Mouse (Mus musculus) urinary bladder, postnatal 36 days (tissue): ENCODE results near the gene Efcc1.

Experiments used
- DNase-seq, 2 experiments: peaks; one replicate each; pipeline ENCODE4 v3.0.0; 2022; ENCODE audit warnings: low spot score in 2 of 2, mixed read lengths in 1 of 2

The Efcc1 gene

DNA sequence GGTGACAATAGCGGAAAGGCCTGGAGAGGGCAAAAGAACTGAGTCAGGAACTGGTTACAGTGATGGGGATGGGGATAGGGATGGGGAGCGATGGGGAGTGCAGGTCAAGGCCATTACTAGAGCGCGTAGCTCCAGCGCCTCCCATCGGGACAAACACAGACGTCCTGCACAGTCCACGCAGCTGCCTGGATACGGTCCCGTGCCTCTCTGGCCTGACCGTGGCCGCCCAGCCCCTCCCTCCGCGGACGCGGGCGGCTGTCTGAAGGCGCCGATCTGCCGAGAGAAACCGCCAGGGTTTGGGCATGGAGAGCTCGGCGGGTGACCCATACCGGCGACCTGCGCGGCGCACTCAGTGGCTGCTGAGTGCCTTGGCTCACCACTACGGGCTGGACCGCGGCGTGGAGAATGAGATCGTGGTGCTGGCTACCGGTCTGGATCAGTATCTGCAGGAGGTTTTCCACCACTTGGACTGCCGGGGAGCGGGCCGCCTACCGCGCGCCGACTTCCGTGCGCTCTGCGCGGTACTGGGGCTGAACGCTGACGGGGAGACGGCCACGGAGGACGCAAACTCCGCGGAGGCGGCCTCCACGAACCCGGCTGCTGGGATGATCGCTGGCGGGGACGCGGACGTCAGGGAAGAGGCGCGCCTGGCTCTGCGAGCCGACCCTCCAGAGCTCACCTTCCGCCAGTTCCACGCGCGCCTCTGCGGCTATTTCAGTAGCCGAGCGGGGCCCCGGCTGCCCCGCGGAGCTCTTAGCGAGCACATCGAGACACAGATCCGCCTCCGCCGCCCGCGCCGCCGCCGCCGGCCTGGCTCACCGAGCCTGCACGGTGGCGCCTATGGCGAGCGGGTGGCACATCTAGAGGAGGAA, at the start of gene Efcc1:
TSS of gene Efcc1 (plus strand) at position 279 of the 872 bp plus-strand sequence.
- DNase-seq = peak in 1 of 2 experiments; percentile 53

GRCm38 (mm10) chr6:87695947-87696346, 34.7 kb upstream of the Efcc1 start:
- no peak for DNase-seq

GRCm38 (mm10) chr6:87696544-87696943, 34.1 kb upstream of the Efcc1 start:
- no peak for DNase-seq

GRCm38 (mm10) chr6:87706246-87706645, 24.4 kb upstream of the Efcc1 start:
- no peak for DNase-seq

GRCm38 (mm10) chr6:87712311-87712710, 18.4 kb upstream of the Efcc1 start:
- no peak for DNase-seq

DNA sequence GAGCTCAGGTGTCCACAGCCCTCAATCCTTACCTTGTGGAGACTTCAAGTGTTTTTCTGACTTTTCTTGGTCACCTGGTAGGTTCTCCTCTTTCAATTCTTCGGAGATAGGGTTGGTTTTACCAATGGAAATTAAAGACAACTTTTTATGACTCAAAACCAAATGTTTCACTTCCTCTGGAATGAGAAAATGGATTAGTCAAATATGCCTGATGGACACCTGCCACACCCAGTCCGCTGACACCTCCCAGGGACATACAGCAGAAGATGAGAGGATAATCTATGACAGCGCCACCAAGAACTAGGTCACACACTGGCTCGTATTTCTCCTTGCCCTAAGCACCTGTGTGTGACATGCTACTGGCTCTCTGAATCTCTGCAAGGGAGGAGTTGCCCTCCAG, 16.6 kb upstream of the Efcc1 start:
- DNase-seq = no peak

DNA sequence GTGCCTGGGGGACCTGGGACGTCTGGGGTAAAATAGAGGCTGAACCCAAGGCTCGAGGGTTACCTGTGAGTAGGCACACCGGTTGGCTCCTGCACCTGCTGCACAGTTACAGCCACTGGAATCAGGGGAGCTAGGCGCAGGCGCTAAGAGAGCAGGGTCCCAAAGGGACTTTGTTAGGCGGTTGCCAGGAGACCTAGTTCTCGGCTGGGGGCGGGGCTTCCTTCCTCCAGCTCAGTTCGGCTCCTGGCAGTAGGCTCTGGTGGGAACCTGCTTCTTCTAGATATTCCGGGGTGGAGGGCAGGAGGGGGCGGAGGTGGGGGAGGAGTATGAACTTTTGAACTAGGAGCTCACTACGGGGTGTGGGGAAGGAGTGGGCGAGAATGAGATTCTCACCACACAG, 8.0 kb upstream of the Efcc1 start:
- DNase-seq = peak in 1 of 2 experiments; percentile 20

- no peak for DNase-seq
Measured at GRCm38 (mm10) chr6:87725267-87725912, 5.3 kb upstream of the Efcc1 start.

DNA sequence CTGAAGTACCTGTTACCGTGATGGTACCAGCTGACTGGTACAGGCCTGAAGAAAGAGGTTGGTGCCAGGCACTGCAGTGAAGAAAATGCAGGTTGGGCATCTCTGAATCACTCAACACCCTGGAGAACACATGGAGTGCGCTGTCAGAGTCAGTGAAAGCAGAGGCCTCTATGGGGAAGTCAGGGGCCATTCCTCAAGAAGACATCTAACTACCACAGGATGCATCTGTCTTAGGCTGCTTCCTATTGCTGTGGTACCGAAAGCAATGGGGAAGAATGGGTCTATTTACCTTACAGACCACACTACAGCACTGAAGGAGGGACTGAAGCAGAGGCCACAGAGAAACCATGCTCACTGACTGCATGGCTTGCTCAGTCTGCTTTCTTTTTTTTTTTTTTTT, 2.6 kb upstream of the Efcc1 start:
- no peak for DNase-seq

DNA sequence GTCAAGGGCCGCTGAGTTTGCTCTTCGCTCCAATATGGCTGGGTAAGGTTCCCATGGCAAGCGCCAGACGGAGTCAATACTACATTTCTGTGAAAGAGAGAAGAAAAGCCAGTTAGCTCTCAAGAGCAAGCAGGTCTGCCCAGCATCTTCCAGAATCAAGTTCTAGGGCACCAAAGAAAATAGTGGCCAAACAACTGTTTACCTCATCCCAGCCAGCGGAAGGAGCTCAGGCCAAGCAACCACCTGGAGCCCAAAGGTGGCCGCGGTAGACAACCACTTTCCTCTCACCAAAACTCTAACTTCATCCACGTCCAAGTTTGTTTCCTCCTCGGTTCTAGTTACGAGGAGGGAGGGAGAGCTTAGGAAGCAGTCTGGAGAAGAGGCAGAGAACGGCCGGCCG, 528 bp upstream of the Efcc1 start:
- DNase-seq = no peak

DNA sequence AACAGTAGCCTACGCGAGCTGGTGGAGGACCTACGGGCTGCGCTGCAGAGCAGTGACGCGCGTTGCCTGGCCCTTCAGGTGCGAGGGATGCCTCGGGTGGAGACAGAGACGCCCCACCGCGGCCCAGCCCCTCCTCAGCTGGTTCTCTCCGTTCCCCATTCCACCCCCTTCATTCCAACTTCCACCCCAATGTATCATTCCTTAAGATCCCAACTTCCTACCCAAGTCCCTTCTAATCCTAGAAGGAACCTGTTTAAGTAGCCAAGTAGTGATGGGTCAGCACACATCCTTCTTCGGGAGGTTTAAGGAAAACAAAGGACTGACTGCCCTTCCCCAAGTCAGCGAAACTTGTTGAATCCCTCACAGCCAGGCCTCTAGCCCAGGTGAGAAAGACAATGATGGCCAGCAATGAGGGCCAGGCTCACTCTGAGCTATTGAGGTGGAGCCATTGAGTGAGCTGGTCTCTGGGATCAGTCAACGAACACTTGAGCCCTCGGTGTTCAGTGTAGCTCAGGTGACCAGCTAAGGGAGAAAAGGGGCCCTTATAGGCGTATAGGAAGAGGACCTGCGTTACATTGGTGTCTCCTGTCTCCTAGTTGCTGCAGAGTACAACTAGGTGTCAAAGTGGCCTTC, 910 bp downstream of the Efcc1 start:
- DNase-seq = no peak

DNA sequence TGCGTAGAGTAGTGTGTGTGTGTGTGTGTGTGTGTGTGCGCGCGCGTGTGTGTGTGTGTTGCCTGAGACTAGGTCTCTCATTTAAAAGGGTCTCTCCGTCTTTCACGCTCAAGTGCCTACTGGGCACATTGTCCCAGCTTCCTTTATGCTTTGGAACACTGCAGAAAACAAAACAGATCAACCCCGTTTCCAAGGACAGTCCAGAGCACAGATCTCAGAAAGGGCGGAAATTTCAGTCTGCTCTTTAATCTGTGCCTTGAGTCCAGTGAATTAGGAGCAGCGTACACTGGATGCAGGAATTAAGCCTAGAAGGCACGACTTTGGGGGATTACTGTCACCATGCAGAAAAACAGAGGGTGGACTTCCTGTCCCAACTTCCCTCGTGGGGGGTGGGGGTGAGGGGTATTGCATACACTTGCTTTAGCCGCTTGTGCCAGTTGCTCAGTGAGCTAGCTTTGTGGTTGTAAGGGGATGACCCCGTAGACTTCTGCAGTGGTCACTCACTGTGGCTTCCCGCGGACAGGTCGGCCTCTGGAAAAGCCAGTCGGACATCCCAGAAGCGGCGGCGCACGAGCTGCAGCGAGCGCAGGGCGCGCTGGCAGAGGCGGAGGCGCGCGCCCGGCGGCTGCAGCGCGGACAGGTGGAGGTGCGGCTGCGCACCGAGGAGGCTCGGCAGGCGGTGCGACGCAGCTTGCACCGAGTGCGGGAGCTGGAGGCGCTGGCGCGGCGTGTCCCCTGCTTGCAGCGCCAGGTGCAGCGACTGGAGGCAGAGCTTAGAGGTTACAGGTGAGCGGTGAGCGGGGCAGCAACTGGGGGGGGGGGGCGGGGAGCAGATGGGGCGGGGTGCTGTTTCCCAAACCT, 1.7 kb downstream of the Efcc1 start:
- DNase-seq = no peak

DNA sequence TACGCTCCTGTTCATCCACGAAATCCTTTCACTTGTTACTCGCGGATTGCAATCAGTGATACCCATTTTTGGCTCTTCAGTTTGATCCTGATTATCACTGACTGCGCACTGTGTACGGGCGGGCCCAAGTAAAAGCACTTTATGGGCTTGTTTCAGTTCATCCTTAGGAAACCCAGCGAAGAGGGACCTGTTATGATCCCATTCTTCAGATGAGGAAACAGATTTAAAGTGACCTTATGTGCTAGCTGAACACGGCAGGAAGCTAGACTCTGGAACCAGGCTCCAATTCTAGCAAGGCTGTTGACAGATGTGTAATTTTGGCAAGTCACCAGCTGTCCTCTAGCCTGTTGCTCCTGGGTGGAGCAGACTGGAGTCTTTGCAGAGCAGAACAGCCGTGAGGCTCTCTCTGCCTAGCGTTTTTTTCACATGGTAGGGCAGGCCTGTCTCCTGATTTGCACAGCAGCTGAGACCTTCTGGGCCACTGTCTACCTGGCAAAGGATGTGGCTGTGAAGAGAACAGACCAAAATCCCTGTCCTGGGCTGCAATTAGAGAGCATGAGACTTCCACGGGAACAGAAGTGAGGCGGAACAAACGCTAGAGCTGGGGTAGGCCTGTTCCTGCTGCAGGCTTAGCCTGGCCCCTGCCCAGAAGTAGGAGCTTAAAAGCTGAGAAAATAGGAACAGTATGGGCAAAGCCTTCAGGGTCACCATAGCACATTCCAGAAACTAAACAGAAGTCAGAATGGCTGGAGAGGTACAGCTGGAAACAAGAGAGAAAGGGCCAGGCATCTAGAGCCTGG, 2.7 kb downstream of the Efcc1 start:
- peak in 1 of 2 experiments; percentile 22 for DNase-seq

DNA sequence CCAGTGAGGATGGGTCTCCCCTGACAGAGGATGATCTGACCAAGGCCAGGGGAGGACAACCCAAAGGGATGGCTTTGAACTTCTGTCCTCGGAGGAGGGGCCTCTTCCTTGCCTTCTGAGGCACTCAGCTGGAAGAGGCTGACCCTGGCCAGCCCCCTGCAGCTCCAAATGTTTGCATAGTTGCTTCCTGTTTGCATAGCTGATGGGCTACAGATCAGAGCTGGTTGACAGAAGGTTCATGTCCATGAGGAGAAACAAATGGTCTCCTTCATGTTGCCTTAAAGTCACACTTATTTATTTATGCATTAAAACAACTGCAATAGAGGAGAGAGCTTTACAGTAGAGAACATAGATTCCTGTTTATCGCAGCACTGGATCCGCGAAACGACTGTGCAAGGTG, 3.5 kb downstream of the Efcc1 start:
- DNase-seq = no peak

- no peak for DNase-seq
Measured at GRCm38 (mm10) chr6:87736923-87737322, 6.3 kb downstream of the Efcc1 start.

- DNase-seq = no peak
Measured at GRCm38 (mm10) chr6:87737921-87738626, 7.4 kb downstream of the Efcc1 start.

- DNase-seq = no peak
Measured at GRCm38 (mm10) chr6:87739898-87740297, 9.2 kb downstream of the Efcc1 start.

- DNase-seq = no peak
Measured at GRCm38 (mm10) chr6:87740496-87740895, 9.8 kb downstream of the Efcc1 start.

DNA sequence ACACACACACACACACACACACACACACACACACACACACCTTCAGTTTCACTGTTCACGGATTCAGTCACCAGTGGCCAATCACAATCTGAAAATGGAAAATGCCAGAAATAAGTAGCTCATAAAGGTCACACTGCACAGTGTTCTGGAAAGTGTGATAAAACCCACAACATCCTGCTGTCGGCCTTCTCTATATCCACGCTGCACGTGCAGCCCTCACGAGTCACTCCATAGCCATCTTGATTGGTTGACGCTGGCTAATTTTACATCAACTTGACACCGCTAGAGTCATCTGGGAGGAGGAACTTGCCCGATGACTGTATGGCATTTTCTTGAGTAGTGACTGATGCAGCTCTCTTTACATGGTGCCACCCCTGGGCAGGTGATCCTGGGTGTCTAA, 11.3 kb downstream of the Efcc1 start:
- DNase-seq = no peak

DNA sequence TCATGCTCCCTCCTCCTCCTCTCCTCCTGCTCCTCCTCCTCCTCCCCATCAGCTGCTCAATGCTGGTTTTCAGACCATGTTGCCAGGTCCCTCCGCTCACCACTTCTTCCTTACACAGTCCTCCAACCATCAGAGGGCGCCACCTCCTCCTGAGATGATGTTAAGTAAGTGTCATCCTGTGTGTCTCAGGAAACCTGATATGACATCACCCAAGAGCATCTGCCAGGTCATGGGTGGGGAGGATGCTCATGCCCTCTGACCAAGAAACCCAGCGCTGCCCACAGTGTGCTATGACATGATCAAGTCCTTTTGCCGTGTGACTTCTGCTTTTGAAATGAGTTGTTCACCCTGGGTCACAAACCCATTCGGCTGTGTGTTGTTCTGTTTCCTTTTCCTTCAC, 12.1 kb downstream of the Efcc1 start:
- no peak for DNase-seq
